Mouse (Mus musculus) stomach, embryonic 14.5 days (tissue): ENCODE measurements at regions not wholly inside any gene's neighbourhood (a gene's known extent, or its start where the extent isn't known, plus 50 kb on each side); places are given as distances from the start of the nearest gene placed in this dataset.

Experiments
- ATAC-seq: fragments of 200-750 bp; cut with Nextera tagmentation; 2 replicates; pipeline ENCODE4 v1.8.0; 2017; ENCODE audit warnings: low read depth, moderate TSS enrichment; ENCODE audit not compliant: insufficient number of reproducible peaks, insufficient read depth, low FRiP score
- H3K27ac ChIP-seq: fragments of 300-500 bp; sonication (generic); 2 replicates; pipeline ENCODE4 v1.5.1; 2014; ENCODE audit warnings: mild to moderate bottlenecking, low read length, moderate library complexity, mixed read lengths
- H3K27me3 ChIP-seq: fragments of 300-500 bp; sonication (generic); 2 replicates; pipeline ENCODE4 v1.6.1; 2014; ENCODE audit warnings: low read length, control low read depth, mixed read lengths; ENCODE audit not compliant: control insufficient read depth, insufficient read depth
- H3K36me3 ChIP-seq: fragments of 300-500 bp; sonication (generic); 2 replicates; pipeline ENCODE4 v1.6.1; 2014; ENCODE audit warnings: mild to moderate bottlenecking, control low read depth, low read length, moderate library complexity, mixed read lengths; ENCODE audit not compliant: control insufficient read depth, insufficient read depth
- H3K4me1 ChIP-seq: fragments of 300-500 bp; sonication (generic); 2 replicates; pipeline ENCODE4 v1.6.1; 2014; ENCODE audit warnings: low read length, control low read depth, mixed read lengths; ENCODE audit not compliant: control insufficient read depth, insufficient read depth
- H3K4me2 ChIP-seq: fragments of 300-500 bp; sonication (generic); replicated peaks from 2 replicates; pipeline ENCODE4 v1.6.1; 2014; ENCODE audit warnings: low read depth, low read length, control low read depth
- H3K4me3 ChIP-seq: fragments of 300-500 bp; sonication (generic); 2 replicates; pipeline ENCODE4 v1.5.1; 2014; ENCODE audit warnings: low read depth, low read length, control low read depth
- H3K9ac ChIP-seq: fragments of 300-500 bp; sonication (generic); replicated peaks from 2 replicates; pipeline ENCODE4 v1.6.1; 2014; ENCODE audit warnings: low read depth, mild to moderate bottlenecking, control low read depth, low read length, moderate library complexity, mixed read lengths
- H3K9me3 ChIP-seq: fragments of 300-500 bp; sonication (generic); 2 replicates; pipeline ENCODE4 v1.6.1; 2016; ENCODE audit warnings: low read depth, low read length, control low read depth; ENCODE audit not compliant: control insufficient read depth
- WGBS: fragments of 180-500 bp; shearing (Covaris S2); extraction: QIAGEN DNeasy Blood & Tissue Kit; methylation state at CpG from one replicate; pipeline ENCODE4 v1.1.7; 2014; 5-methylcytosine and 5-hydroxymethylcytosine counted together

DNA sequence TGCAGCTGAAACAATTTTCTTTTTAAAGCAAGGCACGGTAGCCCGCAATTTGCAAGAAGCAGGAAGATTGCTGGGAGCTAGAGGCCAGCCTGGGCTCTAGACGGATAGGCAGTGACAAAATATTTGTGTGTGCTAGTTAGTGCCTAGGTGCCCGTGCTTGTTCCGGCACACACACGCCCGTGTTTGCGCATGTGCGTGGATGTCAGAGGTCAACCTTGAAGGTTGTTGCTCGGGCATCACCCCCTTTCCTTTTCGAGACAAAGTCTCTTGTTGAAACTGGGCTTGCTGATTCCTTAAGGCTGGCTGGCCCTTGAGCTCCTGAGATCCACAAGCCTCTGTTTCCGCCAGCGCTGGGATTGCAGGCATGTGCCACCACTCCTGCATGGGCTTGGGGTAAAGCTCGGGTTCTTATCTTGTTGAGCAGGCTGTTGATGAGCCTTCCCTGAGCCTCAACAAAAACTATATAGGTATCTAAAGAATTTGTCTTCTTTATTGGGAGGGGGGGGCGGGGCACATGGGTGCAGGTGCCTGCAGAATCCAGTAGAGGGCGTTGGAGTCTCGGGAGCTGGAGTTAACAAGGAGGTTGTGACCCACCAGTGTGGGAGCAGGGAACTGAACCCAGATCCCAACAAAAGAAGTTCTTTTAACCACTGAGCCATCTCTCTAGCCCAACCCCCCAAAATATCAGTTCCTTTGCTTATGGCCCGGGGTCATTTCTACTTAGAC lies 149.5 kb upstream of the Lhx5 start:
- Histone ChIP-seq H3K27ac (no peak overlapping the region), H3K4me3 (no peak overlapping the region), H3K27me3 (peaks cover 12% of the 10 kb centered on the region; the same call in 1 of the 2 replicates), H3K36me3 (no peaks in the 10 kb centered on the region), H3K9me3 (no peaks in the 10 kb centered on the region), H3K9ac (no peak overlapping the region), H3K4me1 (0 out of 2 replicates have a peak, but pooled peaks cover 10% of the 10 kb centered on the region), H3K4me2 (no peak overlapping the region)
- WGBS, result 32% methylated on average over 18 of the region's 18 CpGs
- ATAC-seq, result no peak

DNA sequence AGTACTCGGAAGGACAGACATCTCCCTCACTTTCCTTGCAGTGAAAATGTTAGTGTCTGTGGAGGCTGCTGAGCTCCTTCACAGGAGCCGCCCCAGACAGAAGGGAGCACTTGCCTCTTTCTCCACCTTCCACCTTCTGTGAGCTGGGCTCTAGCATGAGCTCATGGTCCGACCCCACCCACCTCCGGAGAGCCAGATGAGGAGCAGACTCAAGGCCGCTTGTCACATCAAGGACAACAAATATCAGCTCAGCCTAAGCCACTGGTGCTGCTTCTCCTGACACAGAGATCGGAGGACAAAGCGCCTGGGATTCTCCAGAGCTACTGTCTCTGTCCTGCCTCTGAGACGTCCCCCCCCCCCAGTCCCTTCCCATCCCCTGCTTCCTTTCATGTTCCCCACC lies 146.9 kb upstream of the Lhx5 start:
- Histone ChIP-seq H3K27me3 (peaks cover 12% of the 10 kb centered on the region; the same call in 1 of the 2 replicates), H3K9ac (no peak overlapping the region), H3K4me3 (no peak overlapping the region), H3K36me3 (no peaks in the 10 kb centered on the region), H3K4me2 (no peak overlapping the region), H3K9me3 (no peaks in the 10 kb centered on the region), H3K27ac (no peak overlapping the region), H3K4me1 (0 out of 2 replicates have a peak, but pooled peaks cover 12% of the 10 kb centered on the region)
- WGBS, result 43% methylated on average over 8 of the region's 8 CpGs
- no peak for ATAC-seq

DNA sequence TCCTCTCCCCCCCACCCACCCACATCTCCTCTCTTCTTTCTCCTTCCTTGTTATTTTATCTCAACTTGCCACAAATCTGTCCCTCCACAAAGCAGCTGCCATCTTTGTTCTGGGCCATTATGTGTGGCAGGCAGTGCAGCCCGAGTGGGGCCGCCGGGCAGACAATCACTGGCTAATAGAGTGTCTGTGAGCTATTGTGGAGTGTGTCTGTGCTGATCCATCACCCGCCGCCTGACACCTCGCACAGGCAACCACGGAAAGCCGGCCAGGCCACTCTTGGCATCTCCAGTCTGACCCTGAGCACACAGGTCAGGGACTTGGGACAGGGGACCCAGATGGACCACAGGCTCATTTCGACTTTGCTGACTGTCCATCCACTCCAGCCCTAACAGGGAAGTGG lies 146.5 kb upstream of the Lhx5 start:
- no peak overlapping the region for H3K4me2 ChIP-seq
- H3K9me3 ChIP-seq, result no peaks in the 10 kb centered on the region
- H3K9ac ChIP-seq, result no peak overlapping the region
- H3K4me3 ChIP-seq, result no peak overlapping the region
- no peak for ATAC-seq
- H3K27me3 ChIP-seq, result peaks cover 8% of the 10 kb centered on the region; the same call in 1 of the 2 replicates
- WGBS, result 32% methylated on average over 9 of the region's 9 CpGs
- H3K27ac ChIP-seq, result no peak overlapping the region
- no peaks in the 10 kb centered on the region for H3K36me3 ChIP-seq
- H3K4me1 ChIP-seq, result 0 out of 2 replicates have a peak, but pooled peaks cover 9% of the 10 kb centered on the region

DNA sequence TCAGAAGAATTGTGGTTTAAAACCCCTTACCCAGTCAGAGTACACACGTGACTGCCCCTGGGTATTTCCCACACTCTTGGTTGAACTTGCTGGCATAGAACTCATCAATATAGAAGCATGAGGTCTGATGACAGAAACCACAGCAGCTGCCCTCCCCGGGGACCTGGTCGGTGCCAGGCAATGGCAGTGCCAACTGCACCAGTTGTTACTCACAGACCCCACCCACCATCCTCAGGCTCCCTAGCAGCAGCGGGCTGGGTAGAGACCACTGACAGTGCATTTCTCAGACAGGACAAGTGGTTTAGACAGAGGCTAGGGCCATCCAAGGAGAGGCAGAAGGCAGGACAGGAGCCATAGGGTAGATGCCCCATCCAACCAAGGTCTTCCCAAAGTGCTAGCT lies 144.7 kb upstream of the Lhx5 start:
- Histone ChIP-seq H3K9me3 (peaks cover 2% of the 10 kb centered on the region; the same call in 1 of the 2 replicates), H3K4me2 (no peak overlapping the region), H3K27me3 (peaks cover 4% of the 10 kb centered on the region; the same call in 1 of the 2 replicates), H3K27ac (no peak overlapping the region), H3K9ac (no peak overlapping the region), H3K36me3 (no peaks in the 10 kb centered on the region), H3K4me1 (0 out of 2 replicates have a peak, but pooled peaks cover 3% of the 10 kb centered on the region), H3K4me3 (no peak overlapping the region)
- no peak for ATAC-seq
- WGBS, result 81% methylated on average over 4 of the region's 4 CpGs

GRCm38 (mm10) chr5:120288036-120288684 lies 143.3 kb upstream of the Lhx5 start:
- no peak overlapping the region for H3K4me2 ChIP-seq
- H3K27me3 ChIP-seq, result peaks cover 3% of the 10 kb centered on the region; the same call in 1 of the 2 replicates
- no peak overlapping the region for H3K9ac ChIP-seq
- WGBS, result 10% methylated on average over 23 of the region's 23 CpGs
- H3K4me1 ChIP-seq, result 0 out of 2 replicates have a peak, but pooled peaks cover 3% of the 10 kb centered on the region
- H3K36me3 ChIP-seq, result no peaks in the 10 kb centered on the region
- peaks cover 2% of the 10 kb centered on the region; the same call in 1 of the 2 replicates for H3K9me3 ChIP-seq
- no peak overlapping the region for H3K4me3 ChIP-seq
- no peak overlapping the region for H3K27ac ChIP-seq
- ATAC-seq, result no peak

DNA sequence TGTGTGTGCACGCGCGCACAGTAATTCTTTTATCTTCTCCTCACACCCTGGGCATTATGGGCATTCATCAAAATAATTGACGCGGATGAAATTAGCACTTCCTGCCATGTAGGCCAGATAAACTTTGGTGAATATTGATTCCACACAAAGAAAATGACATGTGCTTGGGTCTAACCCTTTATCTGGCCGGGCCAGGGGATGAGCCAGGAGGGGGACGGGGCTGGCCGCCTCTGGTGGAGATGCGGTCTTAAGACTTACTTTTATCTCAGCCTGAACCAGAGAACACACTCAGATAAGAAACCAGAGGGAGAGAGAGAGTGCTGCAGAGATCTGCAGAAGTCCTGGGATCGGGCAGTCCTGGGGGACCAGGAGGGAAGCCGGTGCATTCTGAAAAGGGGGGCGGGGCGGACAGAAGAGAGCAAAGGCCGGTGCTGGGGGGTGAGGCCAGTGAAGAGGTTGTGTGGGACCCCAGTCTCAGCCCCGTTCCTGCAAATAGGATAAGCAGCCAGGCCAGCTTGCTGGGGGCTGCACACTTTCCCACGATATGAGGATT lies 136.9 kb upstream of the Lhx5 start:
- no peak overlapping the region for H3K27ac ChIP-seq

DNA sequence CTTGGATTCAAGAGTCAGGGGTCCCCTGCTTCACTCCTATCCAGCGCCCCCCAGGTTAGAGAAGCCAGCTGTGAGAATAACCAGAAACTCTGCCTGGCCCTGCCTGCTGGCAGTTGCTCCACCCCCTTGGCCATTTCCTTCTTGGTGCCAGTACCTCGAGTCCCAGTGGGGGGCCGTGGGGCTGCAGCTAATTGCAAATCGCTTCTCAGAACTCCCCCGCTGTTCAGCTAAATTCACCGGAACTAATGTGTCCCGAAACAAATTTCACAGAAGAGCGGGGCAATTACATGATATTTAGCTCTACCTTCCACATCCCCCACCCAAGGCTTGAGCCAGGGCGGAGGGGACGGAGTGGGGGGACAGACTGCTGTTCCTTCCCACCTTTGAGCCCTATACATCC lies 134.3 kb upstream of the Lhx5 start:
- Histone ChIP-seq H3K9ac (no peak overlapping the region), H3K4me3 (no peak overlapping the region), H3K27me3 (peaks cover 15% of the 10 kb centered on the region), H3K27ac (no peak overlapping the region), H3K36me3 (no peaks in the 10 kb centered on the region), H3K4me1 (0 out of 2 replicates have a peak, but pooled peaks cover 4% of the 10 kb centered on the region), H3K9me3 (no peaks in the 10 kb centered on the region), H3K4me2 (no peak overlapping the region)
- WGBS, result 21% methylated on average over 10 of the region's 10 CpGs
- no peak for ATAC-seq

More for the DNA sequence above, 136.9 kb upstream of the Lhx5 start:
- H3K4me1 ChIP-seq, result no peaks in the 10 kb centered on the region
- H3K4me2 ChIP-seq, result no peak overlapping the region
- H3K4me3 ChIP-seq, result no peak overlapping the region
- H3K9ac ChIP-seq, result no peak overlapping the region
- H3K9me3 ChIP-seq, result peaks cover 2% of the 10 kb centered on the region; the same call in 1 of the 2 replicates
- no peaks in the 10 kb centered on the region for H3K36me3 ChIP-seq
- 45% methylated on average over 16 of the region's 16 CpGs for WGBS
- H3K27me3 ChIP-seq, result no peaks in the 10 kb centered on the region; the same call in 1 of the 2 replicates
- no peak for ATAC-seq

GRCm38 (mm10) chr5:120297665-120298282 lies 133.7 kb upstream of the Lhx5 start:
- 0 out of 2 replicates have a peak, but pooled peaks cover 4% of the 10 kb centered on the region for H3K4me1 ChIP-seq
- no peak overlapping the region for H3K4me3 ChIP-seq
- ATAC-seq, result no peak
- peaks cover 20% of the 10 kb centered on the region for H3K27me3 ChIP-seq
- H3K27ac ChIP-seq, result no peak overlapping the region
- H3K4me2 ChIP-seq, result no peak overlapping the region
- WGBS, result 37% methylated on average over 3 of the region's 3 CpGs
- no peaks in the 10 kb centered on the region for H3K36me3 ChIP-seq
- H3K9me3 ChIP-seq, result no peaks in the 10 kb centered on the region
- no peak overlapping the region for H3K9ac ChIP-seq
